9 mouse cellular contexts compared by ENCODE assay signal in genomic region chr7:45523678-45524170, GRCm38 (mm10). TPM values are rescaled to one million over a fixed set of nuclear protein-coding genes. Genes with fewer than 3 reads are reported as not detected.
DNase-seq lines count a peak whose midpoint lies in the region; ATAC-seq and TF ChIP-seq lines count a peak whose summit lies in the region.
"Had no signal": no experiment of that assay in that cellular context is flagged by ENCODE, and none has a peak within 500 bp of the region (broad histone marks: within the 10 kb centered on the region; RNA-seq: fewer than 3 reads in every experiment).

No protein-coding gene starts in this region.

- peak overlapping the region; percentile 92 for H3K27ac ChIP-seq in gastrocnemius, adult 2 months
- H3K27ac ChIP-seq in midbrain, embryonic 13.5 days, result no peak overlapping the region
- H3K27ac ChIP-seq in midbrain, postnatal 0 days (ENCODE audit: low read depth, low read length), result no peak overlapping the region
- H3K27ac ChIP-seq in limb, embryonic 11.5 days (replicated peaks; ENCODE audit: low read depth, low read length), result no peak overlapping the region

- 88% methylated on average over 13 of the region's 13 CpGs for WGBS in midbrain, embryonic 13.5 days
- 90% methylated on average over 13 of the region's 13 CpGs for WGBS in midbrain, postnatal 0 days
- 82% methylated on average over 13 of the region's 13 CpGs for WGBS in limb, embryonic 11.5 days

- intact Hi-C loops in gastrocnemius, adult 2 months (cut with DNase I), result no loop called here

- no peaks in the 10 kb centered on the region for H3K9me3 ChIP-seq in midbrain, embryonic 13.5 days
- H3K9me3 ChIP-seq in midbrain, postnatal 0 days (ENCODE audit: low read length), result no peaks in the 10 kb centered on the region
- H3K9me3 ChIP-seq in limb, embryonic 11.5 days (ENCODE audit: control insufficient read depth, low read length), result no peaks in the 10 kb centered on the region

- H3K9ac ChIP-seq in midbrain, embryonic 13.5 days (replicated peaks), result 0 out of 2 replicates have a peak overlapping the region, but pooled peaks have one; percentile 16
- no peak overlapping the region for H3K9ac ChIP-seq in midbrain, postnatal 0 days (replicated peaks; ENCODE audit: low read length, poor library complexity, severe bottlenecking)
- H3K9ac ChIP-seq in limb, embryonic 11.5 days (ENCODE audit: low read length), result no peak overlapping the region

- no peaks in the 10 kb centered on the region for H3K36me3 ChIP-seq in midbrain, embryonic 13.5 days
- no peaks in the 10 kb centered on the region for H3K36me3 ChIP-seq in midbrain, postnatal 0 days (ENCODE audit: insufficient read depth, low read length)
- H3K36me3 ChIP-seq in limb, embryonic 11.5 days (ENCODE audit: control insufficient read depth, insufficient read depth, low read length), result 0 out of 2 replicates have a peak, but pooled peaks cover 3% of the 10 kb centered on the region

- no peak for ATAC-seq in midbrain, embryonic 13.5 days
- no peak for ATAC-seq in midbrain, postnatal 0 days (ENCODE audit: low FRiP score)
- ATAC-seq in limb, embryonic 11.5 days (ENCODE audit: insufficient number of reproducible peaks, low FRiP score, low TSS enrichment, low read depth), result no peak
- no peak for ATAC-seq in erythroid progenitor cell, adult 5-6 weeks (replicated peaks; ENCODE audit: low FRiP score, poor library complexity, severe bottlenecking)
- no peak for ATAC-seq in cerebellum, adult (ENCODE audit: insufficient number of reproducible peaks, low FRiP score, low TSS enrichment)

- 0 out of 2 replicates have a peak, but pooled peaks cover 3% of the 10 kb centered on the region for H3K27me3 ChIP-seq in midbrain, embryonic 13.5 days
- H3K27me3 ChIP-seq in midbrain, postnatal 0 days (ENCODE audit: insufficient read depth, low read length), result no peaks in the 10 kb centered on the region
- H3K27me3 ChIP-seq in limb, embryonic 11.5 days (ENCODE audit: control insufficient read depth, insufficient read depth, low read length), result no peaks in the 10 kb centered on the region

- H3K4me2 ChIP-seq in midbrain, embryonic 13.5 days (replicated peaks), result no peak overlapping the region
- H3K4me2 ChIP-seq in midbrain, postnatal 0 days (ENCODE audit: low read depth, low read length, poor library complexity, severe bottlenecking), result no peak overlapping the region
- H3K4me2 ChIP-seq in limb, embryonic 11.5 days (ENCODE audit: low read depth, severe bottlenecking), result peak overlapping the region; percentile 1; the same call in 1 of the 2 replicates

- peaks cover 33% of the 10 kb centered on the region for H3K4me1 ChIP-seq in midbrain, embryonic 13.5 days (replicated peaks)
- H3K4me1 ChIP-seq in midbrain, postnatal 0 days (ENCODE audit: insufficient read depth, low read length), result peaks cover 8% of the 10 kb centered on the region; the same call in 1 of the 2 replicates
- peaks cover 10% of the 10 kb centered on the region for H3K4me1 ChIP-seq in limb, embryonic 11.5 days (ENCODE audit: control insufficient read depth, insufficient read depth, low read length)

- DNase-seq in gastrocnemius, adult 2 months, result no peak
- no peak for DNase-seq in gastrocnemius, adult 18-20 months (ENCODE audit: low spot score)
- DNase-seq in midbrain, postnatal 0 days (ENCODE audit: low spot score), result no peak
- DNase-seq in limb, embryonic 11.5 days (ENCODE audit: low spot score), result no peak
- no peak for DNase-seq in urinary bladder, adult 18-20 months (ENCODE audit: low spot score in 2 of 2)
- DNase-seq: layer of hippocampus, postnatal 36 days had no signal

- peak overlapping the region; percentile 92 for H3K4me3 ChIP-seq in gastrocnemius, adult 2 months
- H3K4me3 ChIP-seq in midbrain, embryonic 13.5 days (replicated peaks), result no peak overlapping the region
- H3K4me3 ChIP-seq in midbrain, postnatal 0 days (ENCODE audit: low read depth, low read length), result no peak overlapping the region
- no peak overlapping the region for H3K4me3 ChIP-seq in limb, embryonic 11.5 days (ENCODE audit: low read depth, low read length)

- TF ChIP-seq CTCF in gastrocnemius, adult 2 months (IDR thresholded peaks at IDR 0.05), result no peak
- no peak for TF ChIP-seq CTCF in midbrain, postnatal 0 days (IDR thresholded peaks at IDR 0.05)

RNA-seq across cellular contexts. Expression of gene Ppp1r15a, which starts 2.3 kb away (rescaled TPM):
- 10 to 100 TPM; 28.3 to 28.5 TPM for total RNA-seq in gastrocnemius, adult 2 months (2021)
- 10 to 100 TPM; 28.6 to 63.5 TPM for total RNA-seq in gastrocnemius, adult 18-20 months (2021)
- 11.7 and 11.9 TPM in 2 replicates for polyA plus RNA-seq in midbrain, embryonic 13.5 days (2015; fragmentation: Nextera tagmentation; extraction: Ambion mirVana)
- total RNA-seq in midbrain, postnatal 0 days (2014; rRNA removed), result 17.2 and 17.4 TPM in 2 replicates
- polyA plus RNA-seq in midbrain, postnatal 0 days (2015; fragmentation: Nextera tagmentation; extraction: Ambion mirVana), result 18.7 and 18.8 TPM in 2 replicates
- 19.5 and 21.9 TPM in 2 replicates for polyA plus RNA-seq in limb, embryonic 11.5 days (2014; fragmentation: Nextera tagmentation; extraction: Ambion mirVana)
- total RNA-seq in erythroid progenitor cell, adult 5-6 weeks (2015; ENCODE audit: low replicate concordance), result 814 and 867 TPM in 2 replicates
- total RNA-seq in erythroid progenitor cell, adult 5-6 weeks (2017; ENCODE audit: low replicate concordance), result 569 and 633 TPM in 2 replicates

RNA-seq across cellular contexts. Expression of gene Plekha4, which starts 2.4 kb away (rescaled TPM):
- 1 to 10 TPM; 3.4 to 3.5 TPM for total RNA-seq in gastrocnemius, adult 2 months (2021)
- total RNA-seq in gastrocnemius, adult 18-20 months (2021), result 1 to 10 TPM; 5.2 to 5.3 TPM
- 0.23 and 0.46 TPM in 2 replicates for polyA plus RNA-seq in midbrain, embryonic 13.5 days (2015; fragmentation: Nextera tagmentation; extraction: Ambion mirVana)
- 2.0 and 2.1 TPM in 2 replicates for total RNA-seq in midbrain, postnatal 0 days (2014; rRNA removed)
- polyA plus RNA-seq in midbrain, postnatal 0 days (2015; fragmentation: Nextera tagmentation; extraction: Ambion mirVana), result 1.2 and 1.6 TPM in 2 replicates
- 0.52 and 0.64 TPM in 2 replicates for polyA plus RNA-seq in limb, embryonic 11.5 days (2014; fragmentation: Nextera tagmentation; extraction: Ambion mirVana)
- total RNA-seq in erythroid progenitor cell, adult 5-6 weeks (2015; ENCODE audit: low replicate concordance), result 7.2 TPM in 1 of 2 replicates, not detected in the other
- 0.08 and 0.90 TPM in 2 replicates for total RNA-seq in erythroid progenitor cell, adult 5-6 weeks (2017; ENCODE audit: low replicate concordance)

RNA-seq across cellular contexts. Expression of gene Nucb1, which starts 13.5 kb away (rescaled TPM):
- total RNA-seq in gastrocnemius, adult 2 months (2021), result 10 to 100 TPM; 55.1 to 61.8 TPM
- total RNA-seq in gastrocnemius, adult 18-20 months (2021), result 10 to 100 TPM; 63.3 to 68.6 TPM
- polyA plus RNA-seq in midbrain, embryonic 13.5 days (2015; fragmentation: Nextera tagmentation; extraction: Ambion mirVana), result 86.7 and 101 TPM in 2 replicates
- 92.2 and 137 TPM in 2 replicates for total RNA-seq in midbrain, postnatal 0 days (2014; rRNA removed)
- polyA plus RNA-seq in midbrain, postnatal 0 days (2015; fragmentation: Nextera tagmentation; extraction: Ambion mirVana), result 137 and 144 TPM in 2 replicates
- 116 and 122 TPM in 2 replicates for polyA plus RNA-seq in limb, embryonic 11.5 days (2014; fragmentation: Nextera tagmentation; extraction: Ambion mirVana)
- 164 and 168 TPM in 2 replicates for total RNA-seq in erythroid progenitor cell, adult 5-6 weeks (2015; ENCODE audit: low replicate concordance)
- total RNA-seq in erythroid progenitor cell, adult 5-6 weeks (2017; ENCODE audit: low replicate concordance), result 789 and 905 TPM in 2 replicates

RNA-seq across cellular contexts. Expression of gene Hsd17b14, which starts 31.0 kb away (rescaled TPM):
- total RNA-seq in gastrocnemius, adult 2 months (2021), result 1 to 10 TPM; 1.0 to 1.3 TPM
- 1 to 10 TPM in 1 of 2 experiments, under 1 TPM in 1; 0.91 to 1.9 TPM for total RNA-seq in gastrocnemius, adult 18-20 months (2021)
- 0.13 and 0.21 TPM in 2 replicates for polyA plus RNA-seq in midbrain, embryonic 13.5 days (2015; fragmentation: Nextera tagmentation; extraction: Ambion mirVana)
- not detected in 2 replicates for total RNA-seq in midbrain, postnatal 0 days (2014; rRNA removed)
- 0.15 and 0.20 TPM in 2 replicates for polyA plus RNA-seq in midbrain, postnatal 0 days (2015; fragmentation: Nextera tagmentation; extraction: Ambion mirVana)
- polyA plus RNA-seq in limb, embryonic 11.5 days (2014; fragmentation: Nextera tagmentation; extraction: Ambion mirVana), result 0.58 and 1.0 TPM in 2 replicates
- not detected in 2 replicates for total RNA-seq in erythroid progenitor cell, adult 5-6 weeks (2015; ENCODE audit: low replicate concordance)
- total RNA-seq in erythroid progenitor cell, adult 5-6 weeks (2017; ENCODE audit: low replicate concordance), result not detected in 2 replicates

RNA-seq across cellular contexts. Expression of gene Dhdh, which starts 35.1 kb away (rescaled TPM):
- total RNA-seq in gastrocnemius, adult 2 months (2021), result 10 to 100 TPM; 13.1 to 22.9 TPM
- 10 to 100 TPM; 22.6 to 22.9 TPM for total RNA-seq in gastrocnemius, adult 18-20 months (2021)
- 3.3 and 3.6 TPM in 2 replicates for polyA plus RNA-seq in midbrain, embryonic 13.5 days (2015; fragmentation: Nextera tagmentation; extraction: Ambion mirVana)
- 4.3 TPM in 2 replicates for total RNA-seq in midbrain, postnatal 0 days (2014; rRNA removed)
- 5.5 and 6.1 TPM in 2 replicates for polyA plus RNA-seq in midbrain, postnatal 0 days (2015; fragmentation: Nextera tagmentation; extraction: Ambion mirVana)
- polyA plus RNA-seq in limb, embryonic 11.5 days (2014; fragmentation: Nextera tagmentation; extraction: Ambion mirVana), result 3.3 and 4.3 TPM in 2 replicates
- 0.42 and 3.6 TPM in 2 replicates for total RNA-seq in erythroid progenitor cell, adult 5-6 weeks (2015; ENCODE audit: low replicate concordance)
- 1.0 and 1.6 TPM in 2 replicates for total RNA-seq in erythroid progenitor cell, adult 5-6 weeks (2017; ENCODE audit: low replicate concordance)

Comparison
In these comparisons a context has a peak if more than half of its experiments do, and no peak if none do; other contexts are left out.
1. RNA of gene Ppp1r15a, which starts 2.3 kb away (total RNA-seq): 569 to 867 TPM in erythroid progenitor cell, adult 5-6 weeks; 28.6 to 63.5 TPM in gastrocnemius, adult 18-20 months, 28.3 to 28.5 TPM in gastrocnemius, adult 2 months and 17.2 to 17.4 TPM in midbrain, postnatal 0 days; every median in the first group is over 4 times any median in the second.